Mouse (Mus musculus): Measurements from ENCODE around the gene Lect2. TPM values are rescaled to one million over a fixed set of nuclear protein-coding genes. Genes with fewer than 3 reads are reported as not detected.

Lect2 gene
- polyA plus RNA-seq, 1 experiment from 2014 or later = not detected

GRCm38 (mm10) chr13:56551661-56552060, 3.4 kb upstream of the Lect2 start:
- H3K27me3 ChIP-seq (ENCODE audit: control insufficient read depth, insufficient read depth, low read length) = no peaks in the 10 kb centered on the region
- H3K9me3 ChIP-seq (ENCODE audit: control insufficient read depth, low read length) = no peaks in the 10 kb centered on the region
- H3K27ac ChIP-seq (ENCODE audit: low read depth, low read length) = no peak overlapping the region
- no peak overlapping the region for H3K9ac ChIP-seq (ENCODE audit: low read length)
- no peak overlapping the region for H3K4me3 ChIP-seq (ENCODE audit: low read depth, low read length)
- H3K36me3 ChIP-seq (ENCODE audit: control insufficient read depth, insufficient read depth, low read length) = no peaks in the 10 kb centered on the region
- no peak overlapping the region for H3K4me2 ChIP-seq (ENCODE audit: low read depth, low read length, severe bottlenecking)
- H3K4me1 ChIP-seq (replicated peaks; ENCODE audit: control insufficient read depth, insufficient read depth, low read length) = peaks cover 3% of the 10 kb centered on the region; the same call in 1 of the 2 replicates
- 87% methylated on average over 6 of the region's 6 CpGs for WGBS
- no peak for ATAC-seq (replicated peaks; ENCODE audit: low FRiP score)
- DNase-seq (ENCODE audit: low spot score) = peak; percentile 32

DNA sequence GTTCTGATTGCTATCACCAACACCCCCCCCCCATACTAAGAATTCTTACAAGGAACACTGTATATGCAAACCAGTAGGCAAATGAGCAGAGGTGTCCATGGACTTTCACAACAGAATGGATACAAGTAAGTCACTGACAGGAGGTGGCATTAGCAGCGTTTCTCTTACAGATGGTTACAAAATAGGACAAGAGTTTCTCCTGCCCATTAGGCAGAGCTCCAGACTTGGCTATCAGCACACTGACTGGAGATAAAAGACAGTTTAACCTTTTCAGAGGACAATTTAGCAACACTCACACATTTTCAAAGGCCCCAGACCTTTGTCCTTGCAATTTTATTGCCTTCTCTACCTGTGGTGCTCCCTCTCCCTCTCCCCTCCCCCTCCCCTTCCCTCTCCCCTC, 2.3 kb upstream of the Lect2 start:
- peaks cover 3% of the 10 kb centered on the region; the same call in 1 of the 2 replicates for H3K4me1 ChIP-seq (replicated peaks; ENCODE audit: control insufficient read depth, insufficient read depth, low read length)
- H3K9me3 ChIP-seq (ENCODE audit: control insufficient read depth, low read length) = no peaks in the 10 kb centered on the region
- DNase-seq (ENCODE audit: low spot score) (peak; percentile 2), ATAC-seq (replicated peaks; ENCODE audit: low FRiP score) (no peak)
- H3K27ac ChIP-seq (ENCODE audit: low read depth, low read length) = no peak overlapping the region
- no peak overlapping the region for H3K4me2 ChIP-seq (ENCODE audit: low read depth, low read length, severe bottlenecking)
- H3K4me3 ChIP-seq (ENCODE audit: low read depth, low read length) = no peak overlapping the region
- 43% methylated on average over 1 of the region's 1 CpGs for WGBS
- no peaks in the 10 kb centered on the region for H3K36me3 ChIP-seq (ENCODE audit: control insufficient read depth, insufficient read depth, low read length)
- H3K9ac ChIP-seq (ENCODE audit: low read length) = no peak overlapping the region
- no peaks in the 10 kb centered on the region for H3K27me3 ChIP-seq (ENCODE audit: control insufficient read depth, insufficient read depth, low read length)

DNA sequence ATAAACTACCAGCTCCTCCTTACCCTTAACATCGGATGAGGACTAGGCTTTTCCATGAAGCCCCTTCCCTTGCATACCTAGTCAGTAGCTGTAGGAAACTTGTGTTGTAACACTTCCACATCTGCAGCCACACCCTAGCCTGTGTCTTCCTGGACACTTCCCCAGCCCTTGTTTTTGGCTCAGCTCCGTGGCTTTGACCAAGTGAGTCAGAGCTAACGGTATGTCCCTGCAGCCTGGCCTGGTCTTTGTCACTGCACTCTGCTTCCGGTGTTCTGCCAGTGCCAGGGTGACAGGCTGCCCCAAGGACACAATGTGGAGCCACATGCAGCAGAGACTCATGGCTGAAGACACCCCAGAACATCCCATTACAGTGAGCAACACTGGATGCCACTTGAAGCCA, 1.1 kb upstream of the Lect2 start:
- Histone ChIP-seq H3K9ac (ENCODE audit: low read length) (no peak overlapping the region), H3K27me3 (ENCODE audit: control insufficient read depth, insufficient read depth, low read length) (no peaks in the 10 kb centered on the region), H3K9me3 (ENCODE audit: control insufficient read depth, low read length) (no peaks in the 10 kb centered on the region), H3K36me3 (ENCODE audit: control insufficient read depth, insufficient read depth, low read length) (no peaks in the 10 kb centered on the region), H3K4me1 (replicated peaks; ENCODE audit: control insufficient read depth, insufficient read depth, low read length) (no peaks in the 10 kb centered on the region; the same call in 1 of the 2 replicates), H3K27ac (ENCODE audit: low read depth, low read length) (no peak overlapping the region), H3K4me2 (ENCODE audit: low read depth, low read length, severe bottlenecking) (no peak overlapping the region), H3K4me3 (ENCODE audit: low read depth, low read length) (no peak overlapping the region)
- DNase-seq (ENCODE audit: low spot score) (no peak), ATAC-seq (replicated peaks; ENCODE audit: low FRiP score) (no peak)
- 70% methylated on average over 4 of the region's 4 CpGs for WGBS

GRCm38 (mm10) chr13:56544956-56545355, 3.3 kb downstream of the Lect2 start:
- no peak for ATAC-seq (replicated peaks; ENCODE audit: low FRiP score)
- no peak for DNase-seq (ENCODE audit: low spot score)
- no peak overlapping the region for H3K4me3 ChIP-seq (ENCODE audit: low read depth, low read length)
- H3K4me2 ChIP-seq (ENCODE audit: low read depth, low read length, severe bottlenecking) = no peak overlapping the region
- no peaks in the 10 kb centered on the region for H3K27me3 ChIP-seq (ENCODE audit: control insufficient read depth, insufficient read depth, low read length)
- H3K36me3 ChIP-seq (ENCODE audit: control insufficient read depth, insufficient read depth, low read length) = no peaks in the 10 kb centered on the region
- H3K9me3 ChIP-seq (ENCODE audit: control insufficient read depth, low read length) = no peaks in the 10 kb centered on the region
- no peak overlapping the region for H3K27ac ChIP-seq (ENCODE audit: low read depth, low read length)
- H3K9ac ChIP-seq (ENCODE audit: low read length) = no peak overlapping the region
- 56% methylated on average over 3 of the region's 3 CpGs for WGBS
- H3K4me1 ChIP-seq (replicated peaks; ENCODE audit: control insufficient read depth, insufficient read depth, low read length) = no peaks in the 10 kb centered on the region

- Histone ChIP-seq H3K4me2 (ENCODE audit: low read depth, low read length, severe bottlenecking) (no peak overlapping the region), H3K27me3 (ENCODE audit: control insufficient read depth, insufficient read depth, low read length) (no peaks in the 10 kb centered on the region), H3K9me3 (ENCODE audit: control insufficient read depth, low read length) (no peaks in the 10 kb centered on the region), H3K27ac (ENCODE audit: low read depth, low read length) (no peak overlapping the region), H3K4me3 (ENCODE audit: low read depth, low read length) (no peak overlapping the region), H3K36me3 (ENCODE audit: control insufficient read depth, insufficient read depth, low read length) (no peaks in the 10 kb centered on the region), H3K9ac (ENCODE audit: low read length) (no peak overlapping the region), H3K4me1 (replicated peaks; ENCODE audit: control insufficient read depth, insufficient read depth, low read length) (no peaks in the 10 kb centered on the region)
- ATAC-seq (replicated peaks; ENCODE audit: low FRiP score) (no peak), DNase-seq (ENCODE audit: low spot score) (no peak)
- 72% methylated on average over 9 of the region's 9 CpGs for WGBS
These were observed 4.5 kb downstream of the Lect2 start for GRCm38 (mm10) chr13:56543805-56544204.

DNA sequence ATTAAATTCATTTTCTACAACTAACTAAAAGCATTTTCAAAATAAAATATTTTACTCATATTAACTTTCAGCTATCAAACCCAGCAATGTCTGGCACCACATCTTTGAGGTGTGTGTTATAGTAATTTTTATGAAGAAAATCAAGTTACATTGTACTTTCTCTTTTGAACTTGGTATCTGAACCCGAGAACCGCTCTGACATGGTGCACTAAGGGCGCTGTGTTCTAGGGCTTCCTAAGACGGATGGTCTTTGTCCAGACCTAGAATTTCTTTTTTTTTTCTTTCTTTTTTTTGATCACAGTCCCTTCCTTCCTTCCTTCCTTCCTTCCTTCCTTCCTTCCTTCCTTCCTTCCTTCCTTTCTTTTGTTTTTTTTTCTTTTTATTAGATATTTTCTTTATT, 8.5 kb downstream of the Lect2 start:
- no peak for DNase-seq (ENCODE audit: low spot score)
- WGBS = 93% methylated on average over 4 of the region's 4 CpGs
- no peaks in the 10 kb centered on the region for H3K36me3 ChIP-seq (ENCODE audit: control insufficient read depth, insufficient read depth, low read length)
- no peaks in the 10 kb centered on the region for H3K4me1 ChIP-seq (replicated peaks; ENCODE audit: control insufficient read depth, insufficient read depth, low read length)
- no peaks in the 10 kb centered on the region for H3K9me3 ChIP-seq (ENCODE audit: control insufficient read depth, low read length)
- no peak overlapping the region for H3K4me2 ChIP-seq (ENCODE audit: low read depth, low read length, severe bottlenecking)
- H3K27me3 ChIP-seq (ENCODE audit: control insufficient read depth, insufficient read depth, low read length) = no peaks in the 10 kb centered on the region
- no peak for ATAC-seq (replicated peaks; ENCODE audit: low FRiP score)
- H3K4me3 ChIP-seq (ENCODE audit: low read depth, low read length) = no peak overlapping the region
- H3K9ac ChIP-seq (ENCODE audit: low read length) = no peak overlapping the region
- H3K27ac ChIP-seq (ENCODE audit: low read depth, low read length) = no peak overlapping the region

- Histone ChIP-seq H3K36me3 (ENCODE audit: control insufficient read depth, insufficient read depth, low read length) (no peaks in the 10 kb centered on the region), H3K27me3 (ENCODE audit: control insufficient read depth, insufficient read depth, low read length) (no peaks in the 10 kb centered on the region), H3K4me1 (replicated peaks; ENCODE audit: control insufficient read depth, insufficient read depth, low read length) (no peaks in the 10 kb centered on the region), H3K9me3 (ENCODE audit: control insufficient read depth, low read length) (no peaks in the 10 kb centered on the region; the same call in 1 of the 2 replicates), H3K4me3 (ENCODE audit: low read depth, low read length) (no peak overlapping the region), H3K27ac (ENCODE audit: low read depth, low read length) (no peak overlapping the region), H3K9ac (ENCODE audit: low read length) (no peak overlapping the region), H3K4me2 (ENCODE audit: low read depth, low read length, severe bottlenecking) (no peak overlapping the region)
- no peak for ATAC-seq (replicated peaks; ENCODE audit: low FRiP score)
- DNase-seq (ENCODE audit: low spot score) = no peak
- WGBS = 88% methylated on average over 12 of the region's 12 CpGs
These were observed 11.3 kb downstream of the Lect2 start for GRCm38 (mm10) chr13:56537026-56537425.

GRCm38 (mm10) chr13:56535570-56535969, 12.7 kb downstream of the Lect2 start:
- WGBS = 79% methylated on average over 5 of the region's 5 CpGs
- H3K9me3 ChIP-seq (ENCODE audit: control insufficient read depth, low read length) = no peaks in the 10 kb centered on the region; the same call in 1 of the 2 replicates
- ATAC-seq (replicated peaks; ENCODE audit: low FRiP score) = no peak
- H3K4me3 ChIP-seq (ENCODE audit: low read depth, low read length) = no peak overlapping the region
- H3K36me3 ChIP-seq (ENCODE audit: control insufficient read depth, insufficient read depth, low read length) = no peaks in the 10 kb centered on the region
- H3K27me3 ChIP-seq (ENCODE audit: control insufficient read depth, insufficient read depth, low read length) = no peaks in the 10 kb centered on the region
- no peaks in the 10 kb centered on the region for H3K4me1 ChIP-seq (replicated peaks; ENCODE audit: control insufficient read depth, insufficient read depth, low read length)
- no peak for DNase-seq (ENCODE audit: low spot score)
- no peak overlapping the region for H3K27ac ChIP-seq (ENCODE audit: low read depth, low read length)
- no peak overlapping the region for H3K9ac ChIP-seq (ENCODE audit: low read length)
- no peak overlapping the region for H3K4me2 ChIP-seq (ENCODE audit: low read depth, low read length, severe bottlenecking)

- Histone ChIP-seq H3K9me3 (ENCODE audit: control insufficient read depth, low read length) (no peaks in the 10 kb centered on the region; the same call in 1 of the 2 replicates), H3K4me3 (ENCODE audit: low read depth, low read length) (no peak overlapping the region), H3K4me1 (replicated peaks; ENCODE audit: control insufficient read depth, insufficient read depth, low read length) (no peaks in the 10 kb centered on the region), H3K27ac (ENCODE audit: low read depth, low read length) (no peak overlapping the region), H3K36me3 (ENCODE audit: control insufficient read depth, insufficient read depth, low read length) (no peaks in the 10 kb centered on the region), H3K27me3 (ENCODE audit: control insufficient read depth, insufficient read depth, low read length) (no peaks in the 10 kb centered on the region), H3K9ac (ENCODE audit: low read length) (no peak overlapping the region), H3K4me2 (ENCODE audit: low read depth, low read length, severe bottlenecking) (no peak overlapping the region)
- no peak for ATAC-seq (replicated peaks; ENCODE audit: low FRiP score)
- 88% methylated on average over 5 of the region's 5 CpGs for WGBS
- DNase-seq (ENCODE audit: low spot score) = no peak
These were observed 13.4 kb downstream of the Lect2 start for GRCm38 (mm10) chr13:56534931-56535330.

Measured in forebrain, embryonic 11.5 days (tissue).